Mouse (Mus musculus) midbrain, embryonic 12.5 days (tissue): ENCODE results near the gene Tnmd. TPM values are rescaled to one million over a fixed set of nuclear protein-coding genes. Genes with fewer than 3 reads are reported as not detected.

ENCODE experiments used
- ATAC-seq: fragments of 200-750 bp; cut with Nextera tagmentation; 2 replicates; pipeline ENCODE4 v1.8.0; 2017; ENCODE audit warnings: low read depth, moderate TSS enrichment, moderate library complexity; ENCODE audit not compliant: low FRiP score
- H3K27ac ChIP-seq: fragments of 300-500 bp; sonication (generic); replicated peaks from 2 replicates; pipeline ENCODE4 v1.5.1; 2016; ENCODE audit warnings: mild to moderate bottlenecking
- H3K27me3 ChIP-seq: fragments of 300-500 bp; sonication (generic); 2 replicates; pipeline ENCODE4 v1.6.1; 2016; ENCODE audit warnings: mild to moderate bottlenecking
- H3K36me3 ChIP-seq: fragments of 300-500 bp; sonication (generic); 2 replicates; pipeline ENCODE4 v1.6.1; 2016
- H3K4me1 ChIP-seq: fragments of 300-500 bp; sonication (generic); 2 replicates; pipeline ENCODE4 v1.6.1; 2016
- H3K4me2 ChIP-seq: fragments of 300-500 bp; sonication (generic); replicated peaks from 2 replicates; pipeline ENCODE4 v1.6.1; 2016; ENCODE audit warnings: mild to moderate bottlenecking, moderate library complexity
- H3K4me3 ChIP-seq: fragments of 300-500 bp; sonication (generic); 2 replicates; pipeline ENCODE4 v1.5.1; 2016; ENCODE audit warnings: mild to moderate bottlenecking
- H3K9ac ChIP-seq: fragments of 300-500 bp; sonication (generic); replicated peaks from 2 replicates; pipeline ENCODE4 v1.6.1; 2016; ENCODE audit warnings: mild to moderate bottlenecking, moderate library complexity
- H3K9me3 ChIP-seq: fragments of 300-500 bp; sonication (generic); 2 replicates; pipeline ENCODE4 v1.6.1; 2016; ENCODE audit warnings: mild to moderate bottlenecking
- WGBS: fragments of 180-500 bp; shearing (Covaris S2); methylation state at CpG from one replicate; pipeline ENCODE4 v1.1.7; 2016; 5-methylcytosine and 5-hydroxymethylcytosine counted together
- polyA plus RNA-seq: library from polyadenylated mRNA; unstranded; fragments of >200 nt; fragmentation: Nextera tagmentation; extraction: Ambion mirVana; gene quantifications from 2 replicates; pipeline ENCODE4 v1.2.1, GENCODE M21; 2016

Gene Tnmd
- 17.7 and 23.0 TPM in 2 replicates for polyA plus RNA-seq

DNA sequence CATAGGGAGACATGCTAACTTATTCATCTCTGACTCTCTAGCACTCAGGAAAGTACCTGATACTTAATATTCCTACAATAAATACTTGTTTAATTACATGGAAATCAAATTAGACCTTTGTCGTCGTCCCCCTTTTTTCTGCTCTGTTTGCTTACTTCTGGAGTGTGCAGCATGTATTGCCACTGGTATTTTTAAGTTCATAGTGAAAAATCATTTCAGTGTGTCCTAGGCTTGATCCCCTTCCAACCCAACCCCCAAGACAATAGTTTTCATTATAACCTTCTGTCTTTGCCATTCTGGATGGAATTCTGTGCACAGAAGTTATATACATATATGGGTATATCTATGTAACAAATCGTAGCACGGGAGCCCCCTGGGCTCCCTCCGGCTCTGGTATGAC, at the start of gene Tnmd:
Tnmd (plus strand) TSS at position 301 of the 400 bp plus-strand sequence.
- no peaks in the 10 kb centered on the region for H3K36me3 ChIP-seq
- H3K9me3 ChIP-seq, result no peaks in the 10 kb centered on the region
- WGBS, result 87% methylated on average over 5 of the region's 5 CpGs
- H3K9ac ChIP-seq, result no peak within 1 kb of the TSS
- H3K4me2 ChIP-seq, result no peak within 1 kb of the TSS
- H3K27me3 ChIP-seq, result no peaks in the 10 kb centered on the region
- H3K4me1 ChIP-seq, result no peaks in the 10 kb centered on the region
- H3K27ac ChIP-seq, result no peak within 1 kb of the TSS
- ATAC-seq, result no peak
- H3K4me3 ChIP-seq, result no peak within 1 kb of the TSS

GRCm38 (mm10) chrX:133853637-133854036, 2.9 kb downstream of the Tnmd start:
- no peak for ATAC-seq
- H3K27ac ChIP-seq, result no peak overlapping the region
- WGBS, result 86% methylated on average over 4 of the region's 4 CpGs
- H3K27me3 ChIP-seq, result no peaks in the 10 kb centered on the region
- no peak overlapping the region for H3K4me2 ChIP-seq
- no peaks in the 10 kb centered on the region for H3K36me3 ChIP-seq
- H3K9me3 ChIP-seq, result no peaks in the 10 kb centered on the region
- H3K4me3 ChIP-seq, result no peak overlapping the region
- no peak overlapping the region for H3K9ac ChIP-seq
- no peaks in the 10 kb centered on the region for H3K4me1 ChIP-seq

GRCm38 (mm10) chrX:133869743-133870142, 19.0 kb downstream of the Tnmd start:
- Histone ChIP-seq H3K4me3 (no peak overlapping the region), H3K4me1 (no peaks in the 10 kb centered on the region), H3K9me3 (no peaks in the 10 kb centered on the region), H3K9ac (no peak overlapping the region), H3K27me3 (no peaks in the 10 kb centered on the region; the same call in 1 of the 2 replicates), H3K4me2 (no peak overlapping the region), H3K36me3 (no peaks in the 10 kb centered on the region), H3K27ac (no peak overlapping the region)
- no peak for ATAC-seq
- WGBS, result 87% methylated on average over 6 of the region's 6 CpGs

GRCm38 (mm10) chrX:133887308-133887707, 36.5 kb downstream of the Tnmd start:
- no peak overlapping the region for H3K4me2 ChIP-seq
- H3K4me3 ChIP-seq, result no peak overlapping the region
- no peaks in the 10 kb centered on the region for H3K27me3 ChIP-seq
- peaks cover 5% of the 10 kb centered on the region for H3K36me3 ChIP-seq
- no peaks in the 10 kb centered on the region for H3K4me1 ChIP-seq
- no peak for ATAC-seq
- no peak overlapping the region for H3K9ac ChIP-seq
- WGBS, result 96% methylated on average over 3 of the region's 3 CpGs
- H3K9me3 ChIP-seq, result no peaks in the 10 kb centered on the region
- no peak overlapping the region for H3K27ac ChIP-seq

GRCm38 (mm10) chrX:133888111-133888510, 37.3 kb downstream of the Tnmd start:
- no peak overlapping the region for H3K27ac ChIP-seq
- peaks cover 10% of the 10 kb centered on the region for H3K36me3 ChIP-seq
- ATAC-seq, result no peak
- H3K9me3 ChIP-seq, result no peaks in the 10 kb centered on the region
- no peak overlapping the region for H3K9ac ChIP-seq
- H3K4me2 ChIP-seq, result no peak overlapping the region
- WGBS, result 92% methylated on average over 5 of the region's 5 CpGs
- H3K27me3 ChIP-seq, result no peaks in the 10 kb centered on the region
- no peak overlapping the region for H3K4me3 ChIP-seq
- H3K4me1 ChIP-seq, result no peaks in the 10 kb centered on the region

DNA sequence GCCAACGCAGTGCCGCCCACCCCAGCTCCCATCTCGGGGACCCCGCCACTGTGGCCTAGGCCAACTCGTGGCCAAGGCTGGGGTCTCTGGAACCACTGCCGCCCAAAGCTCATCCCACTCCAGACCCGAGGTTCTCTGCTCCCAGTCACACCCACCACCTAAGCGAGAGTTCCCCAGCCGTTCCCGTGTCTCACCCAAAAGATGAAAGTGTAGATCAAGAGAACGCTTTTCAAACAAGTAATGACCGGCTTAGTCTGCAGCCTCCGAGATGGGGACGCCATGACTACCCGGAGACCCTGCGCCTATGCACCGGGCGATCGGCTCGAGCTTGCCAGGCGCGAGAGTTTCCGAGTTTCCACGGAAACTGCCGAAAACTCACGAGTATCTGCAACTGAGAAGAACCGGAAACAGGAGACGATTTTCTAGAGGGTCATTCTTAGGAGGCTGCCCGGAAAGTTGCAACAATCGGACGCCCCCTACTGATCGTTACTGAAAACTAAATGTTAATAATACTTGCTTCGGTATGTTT, 47.3 kb downstream of the Tnmd start, which contains the start of gene Tspan6:
Tspan6 (minus strand) TSS at position 416 of the 529 bp plus-strand sequence.
- H3K4me2 ChIP-seq, result peak within 1 kb of the TSS; percentile 47
- H3K4me1 ChIP-seq, result no peaks in the 10 kb centered on the region
- H3K4me3 ChIP-seq, result peak within 1 kb of the TSS; percentile 56
- peak within 1 kb of the TSS; percentile 39; the same call in 1 of the 2 replicates for H3K27ac ChIP-seq
- peak; percentile 97 for ATAC-seq
- H3K27me3 ChIP-seq, result no peaks in the 10 kb centered on the region
- H3K9ac ChIP-seq, result peak within 1 kb of the TSS; percentile 60
- H3K9me3 ChIP-seq, result no peaks in the 10 kb centered on the region
- H3K36me3 ChIP-seq, result peaks cover 18% of the 10 kb centered on the region
- 26% methylated on average over 33 of the region's 33 CpGs for WGBS

DNA sequence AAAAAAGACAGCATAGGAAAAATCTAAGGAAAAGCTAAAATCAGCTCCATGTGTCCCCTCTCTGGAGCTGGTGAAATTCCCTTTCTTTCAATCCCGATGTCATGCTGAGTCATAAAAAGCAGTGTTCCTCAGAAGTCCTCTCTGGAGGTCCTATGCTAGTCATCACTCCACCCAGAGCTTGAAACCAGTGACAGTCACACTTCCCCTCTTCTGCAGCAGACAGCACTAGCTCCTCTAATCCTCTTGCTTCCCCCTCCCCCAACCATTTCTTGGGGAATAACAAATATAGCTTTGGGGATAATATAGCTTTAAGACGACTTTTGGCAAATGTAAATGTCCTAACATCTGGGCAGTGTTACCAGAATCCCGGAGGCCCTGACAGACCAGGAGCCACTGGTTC, 57.5 kb downstream of the Tnmd start, which contains the start of gene Srpx2:
Srpx2 (plus strand) TSS at position 166 of the 400 bp plus-strand sequence.
- Histone ChIP-seq H3K36me3 (no peaks in the 10 kb centered on the region), H3K4me2 (no peak within 1 kb of the TSS), H3K9me3 (no peaks in the 10 kb centered on the region), H3K27ac (no peak within 1 kb of the TSS), H3K9ac (no peak within 1 kb of the TSS), H3K4me1 (peaks cover 3% of the 10 kb centered on the region; the same call in 1 of the 2 replicates), H3K27me3 (peaks cover 5% of the 10 kb centered on the region; the same call in 1 of the 2 replicates), H3K4me3 (no peak within 1 kb of the TSS)
- no peak for ATAC-seq
- 42% methylated on average over 3 of the region's 3 CpGs for WGBS

GRCm38 (mm10) chrX:133911397-133912103, 60.8 kb downstream of the Tnmd start:
- Histone ChIP-seq H3K4me2 (no peak overlapping the region), H3K9me3 (no peaks in the 10 kb centered on the region), H3K27ac (no peak overlapping the region), H3K27me3 (peaks cover 16% of the 10 kb centered on the region), H3K36me3 (no peaks in the 10 kb centered on the region), H3K4me1 (peaks cover 3% of the 10 kb centered on the region; the same call in 1 of the 2 replicates), H3K9ac (no peak overlapping the region), H3K4me3 (no peak overlapping the region)
- ATAC-seq, result no peak
- WGBS, result 27% methylated on average over 10 of the region's 10 CpGs

DNA sequence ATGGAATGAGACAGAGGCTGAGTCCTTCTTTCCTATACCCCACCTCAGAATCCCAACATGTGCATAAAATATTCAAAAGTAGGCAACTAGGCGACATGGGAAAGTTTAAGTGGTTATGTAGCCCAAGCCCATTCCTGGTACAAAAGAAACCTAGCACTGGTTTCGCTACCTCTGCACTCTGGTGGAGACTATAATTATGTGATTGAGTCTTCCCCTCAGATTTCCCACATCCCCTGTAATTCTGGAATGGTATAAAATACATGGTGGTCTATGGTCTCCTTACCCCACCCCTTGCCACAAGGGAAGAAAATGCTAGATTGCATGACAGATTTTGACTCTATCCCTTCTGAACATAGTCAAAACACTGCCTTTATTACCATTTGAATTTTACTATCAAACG, 62.2 kb downstream of the Tnmd start:
- Histone ChIP-seq H3K9me3 (no peaks in the 10 kb centered on the region), H3K4me1 (peaks cover 3% of the 10 kb centered on the region; the same call in 1 of the 2 replicates), H3K9ac (no peak overlapping the region), H3K27ac (no peak overlapping the region), H3K27me3 (peaks cover 16% of the 10 kb centered on the region), H3K4me2 (no peak overlapping the region), H3K4me3 (no peak overlapping the region), H3K36me3 (no peaks in the 10 kb centered on the region)
- ATAC-seq, result no peak
- WGBS, result 87% methylated on average over 3 of the region's 3 CpGs

GRCm38 (mm10) chrX:133914219-133914618, 63.4 kb downstream of the Tnmd start:
- 69% methylated on average over 7 of the region's 7 CpGs for WGBS
- Histone ChIP-seq H3K9me3 (no peaks in the 10 kb centered on the region), H3K4me1 (peaks cover 3% of the 10 kb centered on the region; the same call in 1 of the 2 replicates), H3K27me3 (peaks cover 19% of the 10 kb centered on the region), H3K36me3 (no peaks in the 10 kb centered on the region), H3K27ac (no peak overlapping the region), H3K4me3 (no peak overlapping the region), H3K4me2 (no peak overlapping the region), H3K9ac (no peak overlapping the region)
- no peak for ATAC-seq
